Mouse (Mus musculus): ENCODE measurements around the gene Gm49378. TPM values are rescaled to one million over a fixed set of nuclear protein-coding genes. Genes with fewer than 3 reads are reported as not detected.

The Gm49378 gene
- total RNA-seq, 1 experiment: not detected

DNA sequence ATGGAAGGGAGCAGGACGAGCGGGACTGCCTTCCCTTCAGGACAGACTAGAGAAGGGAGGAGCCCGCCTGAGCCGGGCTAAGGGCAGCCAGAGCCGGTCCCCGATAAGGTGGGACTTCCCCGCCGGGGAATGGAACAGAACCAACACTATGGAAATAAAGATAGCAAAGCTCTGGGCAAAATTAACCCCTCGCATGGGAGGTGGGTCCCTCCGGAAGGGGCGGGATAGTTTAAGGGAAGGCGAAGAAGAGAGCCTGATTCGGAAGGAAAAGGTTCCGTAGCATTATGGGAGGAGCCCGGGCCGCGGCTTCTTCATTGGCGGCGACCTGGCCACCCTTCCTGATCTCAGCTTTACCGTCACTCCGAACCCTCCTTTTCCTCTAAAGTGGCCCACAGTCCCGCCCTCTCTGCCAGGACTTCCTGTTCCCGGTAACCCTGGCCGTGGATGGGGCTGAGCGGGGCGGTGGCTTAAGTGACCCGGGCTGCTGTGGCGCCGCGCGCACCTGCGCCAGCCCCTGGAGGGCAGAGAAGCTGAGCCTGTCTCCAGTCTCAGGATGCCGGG lies 46.3 kb downstream of the Gm49378 start, which contains the start of gene Rnf31:
TSS of gene Rnf31 (plus strand) at position 378 of the 561 bp plus-strand sequence.
- Histone ChIP-seq H3K9me3 (ENCODE audit: control insufficient read depth, insufficient read depth, low read depth, low read length) (no peaks in the 10 kb centered on the region), H3K36me3 (ENCODE audit: control insufficient read depth, insufficient read depth, low read length, poor library complexity, severe bottlenecking) (peaks cover 16% of the 10 kb centered on the region; the same call in 1 of the 2 replicates), H3K4me3 (ENCODE audit: insufficient read depth in 1 of 2, low read depth in 1 of 2, low read length in 2 of 2, poor library complexity in 1 of 2, severe bottlenecking in 1 of 2) (peak within 1 kb of the TSS; percentile 81 to 86), H3K27ac (ENCODE audit: insufficient read depth, low read depth, low read length, poor library complexity, severe bottlenecking) (peak within 1 kb of the TSS; percentile 75), H3K9ac (ENCODE audit: insufficient read depth, low read depth, low read length, poor library complexity, severe bottlenecking) (peak within 1 kb of the TSS; percentile 85), H3K4me1 (ENCODE audit: control insufficient read depth in 2 of 2, insufficient read depth in 2 of 2, low read length in 2 of 2, poor library complexity in 1 of 2) (peaks cover 0 to 3% of the 10 kb centered on the region in 2 experiments; a peak in 1 of 4 replicates)
- peak; percentile 95 for DNase-seq (ENCODE audit: low read depth, low spot score)
- TF ChIP-seq HCFC1 (IDR thresholded peaks at IDR 0.05; ENCODE audit: borderline replicate concordance, insufficient read depth, low read length) (no peak), CHD2 (IDR thresholded peaks at IDR 0.05; ENCODE audit: low read depth, low read length) (no peak), ZNF384 (IDR thresholded peaks at IDR 0.05; ENCODE audit: low read depth, low read length) (no peak), MAFK (IDR thresholded peaks at IDR 0.05; ENCODE audit: insufficient read depth, low read depth, low read length) (no peak), ZC3H11A (IDR thresholded peaks at IDR 0.05; ENCODE audit: borderline replicate concordance, low read depth, low read length) (no peak)
- in situ Hi-C loops (cut with MboI; ENCODE audit: low sequenced_read_pairs in 2 of 2, unreplicated experiment in 2 of 2): loop anchor here in 1 of 2 experiments (5.0 kb wide), 1 partner anchor 49 kb away; the partner anchor contains the start of gene Pck2

DNA sequence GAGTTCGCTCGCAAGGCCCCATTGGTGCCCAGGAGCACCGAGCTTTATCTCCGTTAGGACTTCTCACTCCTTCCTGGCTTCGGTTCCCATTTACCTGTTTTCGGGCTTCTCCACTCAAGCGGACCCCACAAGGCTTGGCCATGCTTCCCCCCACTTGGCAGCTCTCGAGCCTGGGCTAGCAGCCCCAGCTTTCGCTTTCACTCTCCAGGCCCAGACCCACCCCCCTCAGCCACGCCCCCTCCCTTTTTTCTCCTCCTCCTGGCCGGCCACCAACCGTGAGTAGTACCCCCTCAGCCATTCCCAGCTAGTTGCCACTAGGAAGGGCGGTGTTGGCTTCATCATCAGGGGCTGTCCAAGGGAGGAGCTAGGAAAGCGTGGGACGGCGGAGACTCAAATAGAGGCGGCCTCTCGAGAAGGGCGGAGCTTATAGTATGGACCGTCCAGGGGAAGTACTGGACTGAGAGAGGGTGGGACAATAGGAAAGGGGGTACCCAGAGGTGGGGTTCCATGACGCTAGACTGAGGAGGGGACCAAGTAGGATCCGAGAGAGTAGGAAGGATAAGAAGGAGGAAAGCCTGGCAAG lies 46.9 kb downstream of the Gm49378 start, which contains the start of gene Psme2:
TSS of gene Psme2 (minus strand) at position 366 of the 583 bp plus-strand sequence.
- DNase-seq (ENCODE audit: low read depth, low spot score): peak; percentile 97
- H3K36me3 ChIP-seq (ENCODE audit: control insufficient read depth, insufficient read depth, low read length, poor library complexity, severe bottlenecking): peaks cover 11% of the 10 kb centered on the region; the same call in 1 of the 2 replicates

DNA sequence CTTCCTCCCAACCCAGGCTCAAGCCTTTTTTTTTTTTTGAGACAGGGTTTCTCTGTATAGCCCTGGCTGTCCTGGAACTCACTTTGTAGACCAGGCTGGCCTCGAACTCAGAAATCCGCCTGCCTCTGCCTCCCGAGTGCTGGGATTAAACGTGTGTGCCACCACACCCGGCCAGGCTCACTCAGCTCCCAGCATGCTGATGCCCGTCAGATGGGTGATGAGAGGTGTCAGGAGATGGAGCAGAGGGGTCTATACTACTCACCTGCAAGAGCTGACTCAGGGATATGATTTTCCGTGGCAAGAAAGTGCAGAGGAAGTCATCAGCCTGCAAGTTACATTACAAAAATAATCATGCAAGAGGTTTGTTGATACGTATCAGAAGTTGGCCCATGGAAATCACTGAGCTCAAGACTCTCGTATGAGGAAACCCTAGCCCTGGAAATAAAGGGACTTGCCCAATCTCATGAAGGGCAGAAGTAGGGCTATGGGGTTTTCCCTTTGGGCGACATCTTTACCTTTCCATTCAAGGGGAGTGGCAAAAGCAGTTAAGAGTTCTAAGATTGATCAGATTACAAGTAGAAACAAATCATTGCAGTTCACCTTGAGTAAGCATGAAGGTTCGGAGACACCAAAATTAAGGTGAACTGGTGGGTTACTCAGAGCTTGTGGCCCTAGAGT lies 47.8 kb downstream of the Gm49378 start:
- Histone ChIP-seq H3K9ac (ENCODE audit: insufficient read depth, low read depth, low read length, poor library complexity, severe bottlenecking) (no peak overlapping the region), H3K27ac (ENCODE audit: insufficient read depth, low read depth, low read length, poor library complexity, severe bottlenecking) (no peak overlapping the region), H3K9me3 (ENCODE audit: control insufficient read depth, insufficient read depth, low read depth, low read length) (no peaks in the 10 kb centered on the region), H3K4me1 (ENCODE audit: control insufficient read depth in 2 of 2, insufficient read depth in 2 of 2, low read length in 2 of 2, poor library complexity in 1 of 2) (peaks cover 3% of the 10 kb centered on the region in 2 experiments; a peak in 2 of 4 replicates), H3K36me3 (ENCODE audit: control insufficient read depth, insufficient read depth, low read length, poor library complexity, severe bottlenecking) (peaks cover 3% of the 10 kb centered on the region; the same call in 1 of the 2 replicates), H3K4me3 (ENCODE audit: insufficient read depth in 1 of 2, low read depth in 1 of 2, low read length in 2 of 2, poor library complexity in 1 of 2, severe bottlenecking in 1 of 2) (peak overlapping the region; percentile 81 to 86; a peak in 3 of 4 replicates)
- in situ Hi-C loops (cut with MboI; ENCODE audit: low sequenced_read_pairs in 2 of 2, unreplicated experiment in 2 of 2): loop anchor here in 1 of 2 experiments (5.0 kb wide), 1 partner anchor 48 kb away; the partner anchor contains the start of gene Pck2
- no peak for DNase-seq (ENCODE audit: low read depth, low spot score)
- no peak for TF ChIP-seq ZC3H11A (IDR thresholded peaks at IDR 0.05; ENCODE audit: borderline replicate concordance, low read depth, low read length)

More for the DNA sequence above, 46.9 kb downstream of the Gm49378 start, which contains the start of gene Psme2:
- Histone ChIP-seq H3K4me1 (ENCODE audit: control insufficient read depth in 2 of 2, insufficient read depth in 2 of 2, low read length in 2 of 2, poor library complexity in 1 of 2) (peaks cover 0 to 3% of the 10 kb centered on the region in 2 experiments; a peak in 1 of 4 replicates), H3K9ac (ENCODE audit: insufficient read depth, low read depth, low read length, poor library complexity, severe bottlenecking) (peak within 1 kb of the TSS; percentile 85), H3K4me3 (ENCODE audit: insufficient read depth in 1 of 2, low read depth in 1 of 2, low read length in 2 of 2, poor library complexity in 1 of 2, severe bottlenecking in 1 of 2) (peak within 1 kb of the TSS; percentile 81 to 86), H3K27ac (ENCODE audit: insufficient read depth, low read depth, low read length, poor library complexity, severe bottlenecking) (peak within 1 kb of the TSS; percentile 75), H3K9me3 (ENCODE audit: control insufficient read depth, insufficient read depth, low read depth, low read length) (no peaks in the 10 kb centered on the region)
- in situ Hi-C loops (cut with MboI; ENCODE audit: low sequenced_read_pairs in 2 of 2, unreplicated experiment in 2 of 2): loop anchor here in 1 of 2 experiments (5.0 kb wide), 1 partner anchor 49 kb away; the partner anchor contains the start of gene Pck2
- no peak for TF ChIP-seq CHD2 (IDR thresholded peaks at IDR 0.05; ENCODE audit: low read depth, low read length)
- TF ChIP-seq ZC3H11A (IDR thresholded peaks at IDR 0.05; ENCODE audit: borderline replicate concordance, low read depth, low read length): no peak
- TF ChIP-seq MAFK (IDR thresholded peaks at IDR 0.05; ENCODE audit: insufficient read depth, low read depth, low read length): no peak
- no peak for TF ChIP-seq HCFC1 (IDR thresholded peaks at IDR 0.05; ENCODE audit: borderline replicate concordance, insufficient read depth, low read length)
- TF ChIP-seq ZNF384 (IDR thresholded peaks at IDR 0.05; ENCODE audit: low read depth, low read length): no peak

DNA sequence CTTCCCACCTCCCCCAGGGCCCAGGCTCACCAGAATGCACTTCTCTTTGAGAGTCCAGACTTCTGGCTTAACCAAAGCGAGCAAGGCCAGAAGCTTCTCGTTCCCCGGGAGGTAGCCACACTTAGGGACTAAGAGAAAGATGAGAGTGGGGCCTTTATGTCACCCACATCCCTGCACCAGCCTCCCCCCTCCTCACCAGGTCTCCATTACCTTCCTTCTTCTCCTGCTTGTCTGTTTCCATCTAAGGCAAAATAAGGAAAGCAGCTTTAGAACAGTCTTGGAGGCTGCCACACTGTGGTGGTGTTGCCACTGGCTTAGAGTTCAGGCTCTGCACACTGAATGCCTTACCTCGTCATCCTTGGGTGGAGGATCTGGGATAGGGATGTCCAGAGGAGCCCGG lies 48.4 kb downstream of the Gm49378 start:
- TF ChIP-seq CHD2 (IDR thresholded peaks at IDR 0.05; ENCODE audit: low read depth, low read length): no peak
- TF ChIP-seq ZNF384 (IDR thresholded peaks at IDR 0.05; ENCODE audit: low read depth, low read length): no peak
- TF ChIP-seq ZC3H11A (IDR thresholded peaks at IDR 0.05; ENCODE audit: borderline replicate concordance, low read depth, low read length): no peak
- no peak for TF ChIP-seq HCFC1 (IDR thresholded peaks at IDR 0.05; ENCODE audit: borderline replicate concordance, insufficient read depth, low read length)
- TF ChIP-seq MAFK (IDR thresholded peaks at IDR 0.05; ENCODE audit: insufficient read depth, low read depth, low read length): no peak
- H3K4me1 ChIP-seq (ENCODE audit: control insufficient read depth in 2 of 2, insufficient read depth in 2 of 2, low read length in 2 of 2, poor library complexity in 1 of 2): peaks cover 3 to 5% of the 10 kb centered on the region in 2 experiments; a peak in 2 of 4 replicates
- H3K9me3 ChIP-seq (ENCODE audit: control insufficient read depth, insufficient read depth, low read depth, low read length): no peaks in the 10 kb centered on the region
- H3K9ac ChIP-seq (ENCODE audit: insufficient read depth, low read depth, low read length, poor library complexity, severe bottlenecking): no peak overlapping the region
- peaks cover 2% of the 10 kb centered on the region; the same call in 1 of the 2 replicates for H3K36me3 ChIP-seq (ENCODE audit: control insufficient read depth, insufficient read depth, low read length, poor library complexity, severe bottlenecking)
- in situ Hi-C loops (cut with MboI; ENCODE audit: low sequenced_read_pairs in 2 of 2, unreplicated experiment in 2 of 2): no loop called here
- DNase-seq (ENCODE audit: low read depth, low spot score): no peak
- no peak overlapping the region for H3K4me3 ChIP-seq (ENCODE audit: insufficient read depth in 1 of 2, low read depth in 1 of 2, low read length in 2 of 2, poor library complexity in 1 of 2, severe bottlenecking in 1 of 2)
- no peak overlapping the region for H3K27ac ChIP-seq (ENCODE audit: insufficient read depth, low read depth, low read length, poor library complexity, severe bottlenecking)
